Mouse (Mus musculus) neural tube, embryonic 14.5 days (tissue): ENCODE data around the gene Map3k3. TPM values are rescaled to one million over a fixed set of nuclear protein-coding genes. Genes with fewer than 3 reads are reported as not detected.
A peak's percentile ranks its signal among the peaks of the same experiment; 100 is the strongest.
"Not testable (repeated sequence)": the region's sequence is repeated elsewhere in the genome, so short reads cannot be mapped to it uniquely, and the experiment has no call there.

Experiments
- ATAC-seq: fragments of 200-750 bp; cut with Nextera tagmentation; 2 replicates; pipeline ENCODE4 v1.8.0; 2017; ENCODE audit warnings: low read depth, mild to moderate bottlenecking, moderate TSS enrichment, moderate library complexity
- H3K27ac ChIP-seq: fragments of 300-500 bp; sonication (generic); 2 replicates; pipeline ENCODE4 v1.5.1; 2014; ENCODE audit warnings: low read depth, mild to moderate bottlenecking, control low read depth, low read length, moderate library complexity, mixed read lengths
- H3K27me3 ChIP-seq: fragments of 300-500 bp; sonication (generic); 2 replicates; pipeline ENCODE4 v1.6.1; 2014; ENCODE audit warnings: low read length; ENCODE audit not compliant: control insufficient read depth, insufficient read depth
- H3K36me3 ChIP-seq: fragments of 300-500 bp; sonication (generic); 2 replicates; pipeline ENCODE4 v1.6.1; 2014; ENCODE audit warnings: low read length, mixed read lengths; ENCODE audit not compliant: control insufficient read depth, insufficient read depth
- H3K4me1 ChIP-seq: fragments of 300-500 bp; sonication (generic); 2 replicates; pipeline ENCODE4 v1.6.1; 2014; ENCODE audit warnings: low read length; ENCODE audit not compliant: control insufficient read depth, insufficient read depth
- H3K4me2 ChIP-seq: fragments of 300-500 bp; sonication (generic); 2 replicates; pipeline ENCODE4 v1.6.1; 2014; ENCODE audit warnings: mild to moderate bottlenecking, low read depth, low read length, control low read depth
- H3K4me3 ChIP-seq: fragments of 300-500 bp; sonication (generic); 2 replicates; pipeline ENCODE4 v1.5.1; 2014; ENCODE audit warnings: low read depth, low read length, control low read depth, mixed read lengths
- H3K9ac ChIP-seq: fragments of 300-500 bp; sonication (generic); replicated peaks from 2 replicates; pipeline ENCODE4 v1.6.1; 2014; ENCODE audit warnings: low read depth, mild to moderate bottlenecking, control low read depth, low read length, mixed read lengths
- H3K9me3 ChIP-seq: fragments of 300-500 bp; sonication (generic); 2 replicates; pipeline ENCODE4 v1.6.1; 2016; ENCODE audit warnings: low read length; ENCODE audit not compliant: control insufficient read depth
- WGBS: fragments of 180-500 bp; shearing (Covaris S2); extraction: QIAGEN DNeasy Blood & Tissue Kit; methylation state at CpG from one replicate; pipeline ENCODE4 v1.1.7; 2014; 5-methylcytosine and 5-hydroxymethylcytosine counted together
- polyA plus RNA-seq: library from polyadenylated mRNA; unstranded; fragments of >200 nt; fragmentation: Nextera tagmentation; extraction: Ambion mirVana; gene quantifications from 2 replicates; pipeline ENCODE4 v1.2.1, GENCODE M21; 2014

Gene Map3k3
- polyA plus RNA-seq, 1 experiment from 2014 or later, result 11.0 TPM

- no peak; the same call in 1 of the 2 replicates for ATAC-seq
- H3K27me3 ChIP-seq, result no peaks in the 10 kb centered on the region
- H3K9ac ChIP-seq, result peak overlapping the region; percentile 72
- H3K4me2 ChIP-seq, result peak overlapping the region; percentile 86
- H3K27ac ChIP-seq, result peak overlapping the region; percentile 85
- H3K36me3 ChIP-seq, result peaks cover 5% of the 10 kb centered on the region; the same call in 1 of the 2 replicates
- no peaks in the 10 kb centered on the region for H3K9me3 ChIP-seq
- 11% methylated on average over 19 of the region's 19 CpGs for WGBS
- H3K4me3 ChIP-seq, result peak overlapping the region; percentile 72
- peaks cover 2% of the 10 kb centered on the region; the same call in 1 of the 2 replicates for H3K4me1 ChIP-seq
These were observed 108.4 kb downstream of the Map3k3 start for GRCm38 (mm10) chr11:106192657-106193370.

GRCm38 (mm10) chr11:106193371-106194154 lies 109.2 kb downstream of the Map3k3 start:
- Histone ChIP-seq H3K36me3 (peaks cover 10% of the 10 kb centered on the region; the same call in 1 of the 2 replicates), H3K9me3 (no peaks in the 10 kb centered on the region), H3K9ac (peak overlapping the region; percentile 72), H3K4me2 (peak overlapping the region; percentile 86), H3K4me3 (peak overlapping the region; percentile 72), H3K27me3 (no peaks in the 10 kb centered on the region), H3K27ac (peak overlapping the region; percentile 85), H3K4me1 (peaks cover 2% of the 10 kb centered on the region; the same call in 1 of the 2 replicates)
- peak; percentile 96 for ATAC-seq
- 0% methylated on average over 44 of the region's 44 CpGs for WGBS

GRCm38 (mm10) chr11:106194155-106194541 lies 109.7 kb downstream of the Map3k3 start:
- no peaks in the 10 kb centered on the region for H3K27me3 ChIP-seq
- 40% methylated on average over 3 of the region's 3 CpGs for WGBS
- H3K4me2 ChIP-seq, result peak overlapping the region; percentile 86
- H3K9me3 ChIP-seq, result no peaks in the 10 kb centered on the region
- peaks cover 10% of the 10 kb centered on the region; the same call in 1 of the 2 replicates for H3K36me3 ChIP-seq
- ATAC-seq, result no peak
- H3K9ac ChIP-seq, result peak overlapping the region; percentile 68; the same call in 1 of the 2 replicates
- peak overlapping the region; percentile 72 for H3K4me3 ChIP-seq
- peak overlapping the region; percentile 76 for H3K27ac ChIP-seq
- peaks cover 2% of the 10 kb centered on the region; the same call in 1 of the 2 replicates for H3K4me1 ChIP-seq

- Histone ChIP-seq H3K4me1 (peaks cover 2% of the 10 kb centered on the region; the same call in 1 of the 2 replicates), H3K9me3 (no peaks in the 10 kb centered on the region), H3K36me3 (peaks cover 14% of the 10 kb centered on the region; the same call in 1 of the 2 replicates), H3K4me3 (no peak overlapping the region), H3K4me2 (no peak overlapping the region), H3K27me3 (no peaks in the 10 kb centered on the region), H3K9ac (no peak overlapping the region), H3K27ac (no peak overlapping the region)
- 96% methylated on average over 7 of the region's 7 CpGs for WGBS
- no peak for ATAC-seq
These were observed 110.5 kb downstream of the Map3k3 start for GRCm38 (mm10) chr11:106194891-106195290.

GRCm38 (mm10) chr11:106195341-106195740 lies 110.9 kb downstream of the Map3k3 start:
- no peak for ATAC-seq
- H3K4me3 ChIP-seq, result no peak overlapping the region
- H3K36me3 ChIP-seq, result peaks cover 16% of the 10 kb centered on the region; the same call in 1 of the 2 replicates
- H3K4me2 ChIP-seq, result no peak overlapping the region
- peaks cover 2% of the 10 kb centered on the region; the same call in 1 of the 2 replicates for H3K4me1 ChIP-seq
- H3K9me3 ChIP-seq, result no peaks in the 10 kb centered on the region
- H3K27ac ChIP-seq, result no peak overlapping the region
- no peaks in the 10 kb centered on the region for H3K27me3 ChIP-seq
- H3K9ac ChIP-seq, result no peak overlapping the region

GRCm38 (mm10) chr11:106198277-106198676 lies 113.9 kb downstream of the Map3k3 start:
- no peak overlapping the region for H3K4me3 ChIP-seq
- no peak overlapping the region for H3K9ac ChIP-seq
- no peaks in the 10 kb centered on the region for H3K4me1 ChIP-seq
- no peak overlapping the region for H3K27ac ChIP-seq
- H3K27me3 ChIP-seq, result no peaks in the 10 kb centered on the region
- ATAC-seq, result no peak
- peaks cover 41% of the 10 kb centered on the region for H3K36me3 ChIP-seq
- H3K4me2 ChIP-seq, result no peak overlapping the region
- 90% methylated on average over 4 of the region's 4 CpGs for WGBS
- no peaks in the 10 kb centered on the region for H3K9me3 ChIP-seq

- 94% methylated on average over 7 of the region's 7 CpGs for WGBS
- ATAC-seq, H3K4me1 ChIP-seq, H3K9ac ChIP-seq, H3K27me3 ChIP-seq, H3K9me3 ChIP-seq, H3K4me2 ChIP-seq, H3K4me3 ChIP-seq, H3K27ac ChIP-seq: not testable (repeated sequence)
- H3K36me3 ChIP-seq, result peaks cover 56% of the 10 kb centered on the region
These were observed 115.6 kb downstream of the Map3k3 start for GRCm38 (mm10) chr11:106199997-106200396.

GRCm38 (mm10) chr11:106200756-106201155 lies 116.3 kb downstream of the Map3k3 start:
- no peak overlapping the region for H3K9ac ChIP-seq
- H3K4me1 ChIP-seq, result no peaks in the 10 kb centered on the region
- WGBS, result 85% methylated on average over 6 of the region's 6 CpGs
- no peaks in the 10 kb centered on the region for H3K27me3 ChIP-seq
- ATAC-seq, result no peak
- H3K4me3 ChIP-seq, result no peak overlapping the region
- H3K27ac ChIP-seq, result no peak overlapping the region
- no peaks in the 10 kb centered on the region for H3K9me3 ChIP-seq
- peaks cover 64% of the 10 kb centered on the region for H3K36me3 ChIP-seq
- no peak overlapping the region for H3K4me2 ChIP-seq
